Mouse (Mus musculus) heart, adult 2 months (tissue): ENCODE results near the gene Man1c1.

ENCODE experiments used
- CTCF ChIP-seq: fragments of 200-600 bp; IDR thresholded peaks from 2 replicates; pipeline ENCODE4 v1.8.1; 2022; ENCODE audit warnings: antibody characterized with exemption, mild to moderate bottlenecking, moderate library complexity
- EP300 ChIP-seq: fragments of 200-500 bp; IDR thresholded peaks from 2 replicates; pipeline ENCODE4 v1.6.1; 2011; ENCODE audit warnings: low read depth, low read length, control low read depth; ENCODE audit not compliant: insufficient read depth

DNA sequence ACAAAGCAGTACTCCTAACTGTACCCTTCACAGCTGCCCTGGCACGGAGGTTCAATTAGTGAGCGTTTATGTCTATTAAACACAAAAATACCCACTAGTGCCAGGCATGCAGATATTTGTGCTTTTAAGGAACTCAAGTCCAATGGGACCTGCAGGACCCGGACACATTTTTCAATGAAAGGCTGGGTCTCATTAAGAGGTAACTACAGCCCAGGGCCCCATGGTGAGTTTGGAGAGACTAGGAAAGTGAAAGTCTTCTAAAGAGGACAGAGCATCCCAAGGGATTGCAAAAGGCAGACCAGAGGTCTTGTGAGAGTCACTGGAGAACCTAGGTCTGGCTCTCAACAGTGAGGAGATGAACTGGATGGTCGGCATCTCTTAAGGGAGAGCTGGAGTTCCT, 170.7 kb downstream of the Man1c1 start:
- TF ChIP-seq EP300 (no peak), CTCF (no peak)
